Mouse (Mus musculus): ENCODE measurements at regions not wholly inside any gene's neighbourhood (a gene's known extent, or its start where the extent isn't known, plus 50 kb on each side); places are given as distances from the start of the nearest gene placed in this dataset.

DNA sequence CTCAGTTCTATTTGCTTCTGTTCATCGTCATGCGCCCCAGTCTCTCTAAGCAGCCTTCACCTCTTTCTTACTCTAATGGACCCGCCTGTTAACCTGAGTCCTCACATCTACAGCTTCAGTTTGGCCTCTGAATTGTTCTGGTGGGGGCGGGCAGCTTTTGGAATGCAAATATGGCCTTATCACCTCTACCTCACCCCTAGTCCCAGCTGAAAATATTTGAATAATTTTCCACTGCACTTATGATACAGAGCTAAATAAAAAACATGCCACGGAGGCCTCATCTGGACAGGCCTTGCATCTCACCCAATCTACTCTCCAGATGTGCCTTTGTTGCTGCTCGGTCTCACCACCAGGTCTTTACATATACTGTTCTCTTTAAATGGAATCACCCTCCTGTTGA, 82.5 kb upstream of the Rbms1 start:
- TF ChIP-seq EP300 (IDR thresholded peaks at IDR 0.05; ENCODE audit: insufficient read depth, low read depth, low read length) (no peak), POLR2A (IDR thresholded peaks at IDR 0.05; ENCODE audit: insufficient read depth, low read length) (no peak)

Data from ES-Bruce4 (cell line).